Mouse (Mus musculus) common myeloid progenitor, adult 5-6 weeks (primary cell): ENCODE results near the gene Adcy10. TPM values are rescaled to one million over a fixed set of nuclear protein-coding genes. Genes with fewer than 3 reads are reported as not detected.

Experiments used
- ATAC-seq: replicated peaks from 2 replicates; pipeline ENCODE4 v1.8.0; 2016; ENCODE audit warnings: low read depth, mild to moderate bottlenecking, moderate TSS enrichment, inconsistent platforms; ENCODE audit not compliant: poor library complexity, severe bottlenecking
- total RNA-seq: library from RNA; stranded (forward); fragments of 200-1000, 187-1606 nt; gene quantifications from 2 replicates; pipeline ENCODE4 v1.2.3, GENCODE M21; 2017

Gene Adcy10
- total RNA-seq, 1 experiment from 2014 or later, result not detected

GRCm38 (mm10) chr1:165594699-165595421 lies 109.9 kb downstream of the Adcy10 start:
- no peak for ATAC-seq

- no peak for ATAC-seq
Measured at GRCm38 (mm10) chr1:165601775-165602280, 116.8 kb downstream of the Adcy10 start.

GRCm38 (mm10) chr1:165603218-165603617 lies 118.2 kb downstream of the Adcy10 start:
- ATAC-seq, result 0 out of 2 replicates have a peak, but pooled peaks have one; percentile 36

DNA sequence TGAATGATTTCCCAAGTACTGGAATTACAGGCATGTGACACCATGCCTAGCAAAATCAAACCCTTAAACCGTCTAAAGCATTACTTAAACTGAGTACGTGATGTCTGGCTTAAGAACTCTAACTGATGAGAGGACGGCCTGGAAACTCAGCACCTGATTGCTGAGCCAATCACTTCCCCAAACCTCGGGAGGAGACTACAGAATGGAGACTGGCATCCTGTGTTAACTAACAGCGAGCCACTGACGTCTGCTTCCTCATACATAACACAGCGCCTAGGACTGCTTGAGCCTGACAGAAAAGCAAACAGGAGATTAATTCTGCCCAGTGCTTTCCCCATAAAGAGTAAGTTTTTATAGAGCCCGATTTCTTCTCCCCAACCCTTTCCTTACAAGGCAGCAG lies 119.2 kb downstream of the Adcy10 start:
- ATAC-seq, result peak; percentile 80

GRCm38 (mm10) chr1:165605108-165605507 lies 120.1 kb downstream of the Adcy10 start:
- ATAC-seq, result no peak

GRCm38 (mm10) chr1:165605774-165606173 lies 120.8 kb downstream of the Adcy10 start:
- no peak for ATAC-seq

DNA sequence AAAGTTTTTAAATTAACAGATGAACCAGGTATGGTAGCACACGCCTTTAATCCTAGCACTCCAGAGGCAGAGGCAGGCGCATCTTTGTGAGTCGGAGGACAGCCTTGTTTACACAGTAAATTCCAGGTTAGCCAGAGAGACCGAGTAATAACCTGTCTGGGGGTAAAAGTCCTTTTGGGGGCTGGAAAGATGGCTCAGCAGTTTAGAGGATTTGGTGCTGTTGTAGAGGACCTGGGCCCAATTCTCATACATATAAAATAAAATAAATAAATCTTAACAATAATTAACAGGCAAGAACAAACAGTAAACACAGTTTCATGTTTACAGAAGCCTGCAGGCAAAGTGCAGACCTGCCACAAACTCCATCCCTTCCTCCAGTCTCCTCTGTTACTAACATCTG lies 123.9 kb downstream of the Adcy10 start:
- no peak for ATAC-seq

DNA sequence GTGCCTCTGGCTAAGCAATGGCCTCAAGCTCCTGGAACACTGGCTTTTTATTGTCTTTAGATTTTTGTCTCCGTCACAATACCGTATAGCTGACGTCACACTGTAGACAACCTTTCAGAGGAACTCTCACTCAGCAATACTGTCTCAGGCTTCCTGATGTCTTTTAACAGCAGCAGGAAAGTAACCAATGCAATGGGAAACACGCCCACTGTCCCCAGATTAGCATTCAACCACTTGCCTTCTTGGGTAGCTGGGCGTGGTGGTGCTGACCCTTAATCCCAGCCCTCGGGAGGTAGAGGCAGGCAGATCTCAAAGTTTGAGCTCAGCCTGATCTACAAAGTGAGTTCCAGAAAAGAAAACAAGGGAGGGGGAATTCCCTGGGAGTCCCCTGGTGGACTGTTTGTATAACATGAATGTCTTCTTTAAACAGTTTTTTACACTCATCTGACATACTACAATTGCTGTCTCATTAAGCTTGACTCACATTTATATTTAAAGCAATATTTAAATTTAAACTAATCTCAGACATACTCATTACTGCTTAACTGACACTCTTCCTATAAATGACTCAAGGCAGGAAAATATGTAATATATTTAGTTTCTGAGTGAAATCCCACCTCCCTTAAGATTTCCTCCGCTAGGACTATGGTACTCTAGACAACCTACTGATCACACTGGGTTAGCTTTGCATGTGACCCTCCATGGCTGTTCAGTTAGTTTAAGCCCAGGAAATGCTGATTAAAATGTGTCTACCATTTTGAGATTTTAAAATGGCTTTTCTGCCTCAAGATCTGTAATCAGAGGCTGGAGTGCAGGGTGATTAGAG lies 124.7 kb downstream of the Adcy10 start:
- 0 out of 2 replicates have a peak, but pooled peaks have one; percentile 15 for ATAC-seq

DNA sequence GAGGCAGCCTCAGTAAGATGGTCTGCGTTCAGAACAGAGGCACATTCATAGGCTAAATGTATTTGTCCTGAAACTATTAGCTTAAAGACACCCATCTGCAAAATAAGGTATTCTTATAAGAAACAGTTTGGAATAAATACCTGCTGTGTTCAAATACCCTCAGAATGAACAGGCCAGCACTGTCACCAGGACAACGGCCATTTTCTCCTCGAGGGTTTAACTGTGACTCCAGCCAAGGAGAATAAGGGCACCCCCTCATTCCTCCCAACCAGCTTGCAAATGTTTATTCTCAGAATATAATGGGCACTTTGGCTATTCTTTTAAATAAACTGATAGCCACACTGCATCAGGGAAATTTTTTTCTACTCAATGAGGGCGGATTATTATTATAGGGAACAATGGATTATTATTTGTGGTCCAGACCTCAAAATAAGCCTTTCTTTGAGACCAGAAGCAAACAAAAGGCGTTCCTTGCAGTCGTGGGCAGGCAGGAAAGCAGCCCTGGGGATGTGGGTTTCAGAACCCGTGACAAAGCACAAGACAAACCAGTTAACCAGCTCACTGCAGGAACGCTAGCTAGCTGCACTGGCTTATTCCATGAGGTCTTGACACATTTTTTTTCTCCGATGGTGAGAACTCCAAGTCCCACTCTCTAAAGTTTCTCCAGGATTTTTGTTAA lies 125.5 kb downstream of the Adcy10 start:
- ATAC-seq, result no peak; the same call in 1 of the 2 replicates

DNA sequence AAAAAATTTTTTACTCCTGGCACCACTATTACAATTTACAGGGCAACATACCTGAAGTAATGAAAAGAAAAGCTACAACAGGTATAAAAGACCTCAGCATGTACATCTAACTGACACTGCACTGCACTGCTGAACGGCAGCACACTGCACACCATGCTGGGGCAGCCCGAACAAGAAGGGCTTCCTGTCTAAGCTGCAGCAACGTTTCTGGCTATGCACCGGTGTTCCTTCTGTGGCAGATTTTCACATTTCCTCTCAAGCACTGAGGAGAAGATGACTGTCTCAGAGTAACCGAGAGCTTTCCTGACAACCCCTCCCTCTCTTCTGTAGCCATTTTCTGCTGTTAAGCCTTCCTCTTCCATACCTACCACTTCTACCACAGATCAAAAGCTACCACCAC lies 127.7 kb downstream of the Adcy10 start:
- ATAC-seq, result peak; percentile 52

GRCm38 (mm10) chr1:165613926-165614325 lies 128.9 kb downstream of the Adcy10 start:
- no peak for ATAC-seq

DNA sequence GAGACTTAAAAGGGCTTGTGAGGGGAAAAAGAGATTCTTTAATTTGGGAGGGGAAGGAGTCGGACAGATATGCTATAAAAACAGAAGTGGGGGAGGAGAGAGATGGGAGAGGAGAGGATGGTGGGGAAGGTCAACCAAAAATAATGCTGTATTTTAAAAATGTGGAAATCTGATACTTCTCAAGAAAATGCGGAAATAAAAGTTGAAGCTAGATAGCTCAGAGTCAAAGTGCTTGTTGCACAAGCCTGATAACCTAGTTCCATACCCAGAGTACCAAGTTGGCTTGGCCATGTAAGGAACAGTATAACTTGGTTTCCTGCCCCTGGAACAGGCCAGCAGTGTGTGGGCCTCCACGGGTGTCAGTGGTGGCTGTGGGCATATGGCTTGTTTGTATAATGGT lies 129.8 kb downstream of the Adcy10 start:
- ATAC-seq, result no peak

DNA sequence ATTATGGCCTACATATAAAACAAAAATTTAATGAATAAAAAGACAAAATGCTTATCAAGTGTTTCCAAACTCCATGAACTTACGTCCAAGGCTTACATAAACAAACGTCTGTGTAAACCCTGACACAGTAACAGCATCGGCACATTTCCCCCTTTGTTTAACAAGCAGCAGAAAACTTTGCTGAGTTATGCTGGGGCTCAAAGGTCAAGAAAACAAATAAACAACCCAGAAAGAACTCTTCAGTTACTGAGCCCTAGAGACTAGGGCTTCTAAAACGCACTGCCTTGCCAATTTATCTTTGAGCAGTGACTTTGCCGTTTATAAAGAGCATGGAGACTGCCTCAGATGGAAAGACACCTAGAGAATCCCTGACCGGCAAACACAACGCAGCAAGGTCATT lies 131.7 kb downstream of the Adcy10 start:
- ATAC-seq, result no peak

GRCm38 (mm10) chr1:165617166-165617891 lies 132.3 kb downstream of the Adcy10 start:
- ATAC-seq, result no peak; the same call in 1 of the 2 replicates

DNA sequence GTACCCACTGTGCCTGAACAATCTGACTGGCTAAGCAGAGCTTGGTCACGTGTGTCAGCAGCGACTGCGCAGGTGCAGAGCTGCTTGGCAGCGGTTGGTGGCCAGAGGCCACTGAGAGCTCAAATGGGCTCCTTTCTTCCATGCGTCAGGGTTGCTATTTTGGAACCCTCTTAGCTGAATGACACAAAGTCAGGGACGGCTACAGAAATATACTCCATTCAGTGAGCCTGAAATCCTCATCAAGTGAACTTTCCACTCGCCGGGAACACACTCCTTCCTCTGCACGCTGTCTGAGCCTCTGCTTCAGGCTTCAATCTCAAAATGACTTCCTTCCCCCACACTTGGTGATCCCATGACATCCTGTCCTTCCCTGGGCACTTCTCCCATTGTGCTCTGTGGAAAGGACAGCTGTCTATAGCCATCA lies 133.2 kb downstream of the Adcy10 start:
- no peak for ATAC-seq

DNA sequence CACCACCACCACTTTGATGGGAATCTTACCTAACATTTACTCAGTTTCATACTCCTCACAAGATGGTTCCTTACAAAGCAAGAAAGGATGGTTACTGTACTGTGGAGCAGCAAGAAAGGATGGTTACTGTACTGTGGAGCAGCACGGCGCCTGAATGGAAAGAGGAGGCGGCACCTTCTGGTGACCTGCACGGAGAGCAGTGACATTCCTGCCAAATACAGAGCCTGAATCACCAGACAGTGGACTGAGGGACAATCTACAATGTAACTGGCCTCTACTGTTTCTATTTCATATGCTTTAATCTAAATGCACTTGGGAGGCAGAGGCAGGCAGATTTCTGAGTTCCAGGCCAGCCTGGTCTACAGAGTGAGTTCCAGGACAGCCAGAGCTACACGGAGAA lies 140.1 kb downstream of the Adcy10 start:
- ATAC-seq, result no peak

GRCm38 (mm10) chr1:165625896-165626295 lies 140.9 kb downstream of the Adcy10 start:
- ATAC-seq, result no peak
